Mouse (Mus musculus): ENCODE results near the gene Npr2. TPM values are rescaled to one million over a fixed set of nuclear protein-coding genes. Genes with fewer than 3 reads are reported as not detected.

The Npr2 gene
- polyA plus RNA-seq, 1 experiment from 2014 or later = 0.80 TPM

GRCm38 (mm10) chr4:43675608-43676007, 43.9 kb downstream of the Npr2 start:
- H3K9ac ChIP-seq = no peak overlapping the region
- WGBS (ENCODE audit: insufficient replicate concordance) = 49% methylated on average over 4 of the region's 4 CpGs
- no peak overlapping the region for H3K27ac ChIP-seq
- H3K4me2 ChIP-seq = no peak overlapping the region
- H3K4me3 ChIP-seq (replicated peaks) = no peak overlapping the region
- no peaks in the 10 kb centered on the region; the same call in 1 of the 2 replicates for H3K4me1 ChIP-seq (replicated peaks)
- H3K9me3 ChIP-seq (replicated peaks) = no peaks in the 10 kb centered on the region
- ATAC-seq (ENCODE audit: low read depth) = no peak
- DNase-seq = no peak
- no peaks in the 10 kb centered on the region for H3K36me3 ChIP-seq
- H3K27me3 ChIP-seq = peaks cover 4% of the 10 kb centered on the region; the same call in 1 of the 2 replicates

- DNase-seq = no peak
- 80% methylated on average over 6 of the region's 6 CpGs for WGBS (ENCODE audit: insufficient replicate concordance)
These were observed 46.8 kb downstream of the Npr2 start for GRCm38 (mm10) chr4:43678541-43678940.

GRCm38 (mm10) chr4:43679416-43680043, 47.8 kb downstream of the Npr2 start:
- H3K4me2 ChIP-seq = no peak overlapping the region
- no peak overlapping the region for H3K9ac ChIP-seq
- no peaks in the 10 kb centered on the region for H3K36me3 ChIP-seq
- H3K27ac ChIP-seq = no peak overlapping the region
- no peaks in the 10 kb centered on the region; the same call in 1 of the 2 replicates for H3K4me1 ChIP-seq (replicated peaks)
- no peak overlapping the region for H3K4me3 ChIP-seq (replicated peaks)
- WGBS (ENCODE audit: insufficient replicate concordance) = 73% methylated on average over 7 of the region's 7 CpGs
- ATAC-seq (ENCODE audit: low read depth) (no peak), DNase-seq (no peak)
- no peaks in the 10 kb centered on the region for H3K9me3 ChIP-seq (replicated peaks)
- no peaks in the 10 kb centered on the region for H3K27me3 ChIP-seq

More at GRCm38 (mm10) chr4:43678541-43678940, 46.8 kb downstream of the Npr2 start:
- Histone ChIP-seq H3K9ac (no peak overlapping the region), H3K9me3 (replicated peaks) (no peaks in the 10 kb centered on the region), H3K4me1 (replicated peaks) (no peaks in the 10 kb centered on the region; the same call in 1 of the 2 replicates), H3K27ac (no peak overlapping the region), H3K27me3 (no peaks in the 10 kb centered on the region), H3K4me3 (replicated peaks) (no peak overlapping the region), H3K36me3 (no peaks in the 10 kb centered on the region), H3K4me2 (no peak overlapping the region)
- no peak for ATAC-seq (ENCODE audit: low read depth)

- no peak overlapping the region for H3K9ac ChIP-seq
- no peak overlapping the region for H3K27ac ChIP-seq
- 83% methylated on average over 17 of the region's 17 CpGs for WGBS (ENCODE audit: insufficient replicate concordance)
- H3K27me3 ChIP-seq = no peaks in the 10 kb centered on the region
- no peaks in the 10 kb centered on the region for H3K36me3 ChIP-seq
- H3K4me2 ChIP-seq = no peak overlapping the region
- no peak overlapping the region for H3K4me3 ChIP-seq (replicated peaks)
- H3K4me1 ChIP-seq (replicated peaks) = peaks cover 26% of the 10 kb centered on the region
- no peaks in the 10 kb centered on the region for H3K9me3 ChIP-seq (replicated peaks)
- DNase-seq (no peak), ATAC-seq (ENCODE audit: low read depth) (no peak)
These were observed 58.3 kb downstream of the Npr2 start for GRCm38 (mm10) chr4:43690021-43690420.

- H3K4me2 ChIP-seq = no peak overlapping the region
- no peak overlapping the region for H3K27ac ChIP-seq
- WGBS (ENCODE audit: insufficient replicate concordance) = 62% methylated on average over 5 of the region's 5 CpGs
- H3K27me3 ChIP-seq = no peaks in the 10 kb centered on the region
- DNase-seq (no peak), ATAC-seq (ENCODE audit: low read depth) (no peak)
- H3K36me3 ChIP-seq = no peaks in the 10 kb centered on the region
- H3K9me3 ChIP-seq (replicated peaks) = no peaks in the 10 kb centered on the region
- H3K9ac ChIP-seq = no peak overlapping the region
- peaks cover 35% of the 10 kb centered on the region for H3K4me1 ChIP-seq (replicated peaks)
- no peak overlapping the region for H3K4me3 ChIP-seq (replicated peaks)
These were observed 59.3 kb downstream of the Npr2 start for GRCm38 (mm10) chr4:43691026-43691425.

- H3K4me2 ChIP-seq = no peak overlapping the region
- H3K4me1 ChIP-seq (replicated peaks) = peaks cover 35% of the 10 kb centered on the region
- H3K27me3 ChIP-seq = peaks cover 10% of the 10 kb centered on the region
- no peaks in the 10 kb centered on the region for H3K36me3 ChIP-seq
- no peak for DNase-seq
- peak; percentile 50 for ATAC-seq (ENCODE audit: low read depth)
- H3K9ac ChIP-seq = no peak overlapping the region
- no peaks in the 10 kb centered on the region for H3K9me3 ChIP-seq (replicated peaks)
- no peak overlapping the region for H3K27ac ChIP-seq
- no peak overlapping the region for H3K4me3 ChIP-seq (replicated peaks)
- WGBS (ENCODE audit: insufficient replicate concordance) = 17% methylated on average over 5 of the region's 5 CpGs
These were observed 62.1 kb downstream of the Npr2 start for GRCm38 (mm10) chr4:43693806-43694241.

- no peaks in the 10 kb centered on the region for H3K9me3 ChIP-seq (replicated peaks)
- H3K4me2 ChIP-seq = no peak overlapping the region
- H3K4me3 ChIP-seq (replicated peaks) = no peak overlapping the region
- H3K27me3 ChIP-seq = peaks cover 10% of the 10 kb centered on the region
- no peak for DNase-seq
- peak; percentile 40; the same call in 1 of the 2 replicates for ATAC-seq (ENCODE audit: low read depth)
- no peak overlapping the region for H3K9ac ChIP-seq
- no peak overlapping the region; the same call in 1 of the 2 replicates for H3K27ac ChIP-seq
- H3K4me1 ChIP-seq (replicated peaks) = peaks cover 35% of the 10 kb centered on the region
- H3K36me3 ChIP-seq = no peaks in the 10 kb centered on the region
- 30% methylated on average over 1 of the region's 1 CpGs for WGBS (ENCODE audit: insufficient replicate concordance)
These were observed 62.9 kb downstream of the Npr2 start for GRCm38 (mm10) chr4:43694439-43695248.

GRCm38 (mm10) chr4:43695249-43695671, 63.5 kb downstream of the Npr2 start:
- Histone ChIP-seq H3K9me3 (replicated peaks) (no peaks in the 10 kb centered on the region), H3K4me1 (replicated peaks) (peaks cover 35% of the 10 kb centered on the region), H3K9ac (no peak overlapping the region), H3K4me2 (no peak overlapping the region), H3K4me3 (replicated peaks) (no peak overlapping the region), H3K27ac (no peak overlapping the region), H3K27me3 (peaks cover 10% of the 10 kb centered on the region), H3K36me3 (no peaks in the 10 kb centered on the region)
- WGBS (ENCODE audit: insufficient replicate concordance) = 29% methylated on average over 9 of the region's 9 CpGs
- ATAC-seq (ENCODE audit: low read depth) = 0 out of 2 replicates have a peak, but pooled peaks have one; percentile 50
- no peak for DNase-seq

- DNase-seq (no peak), ATAC-seq (ENCODE audit: low read depth) (no peak)
- 87% methylated on average over 13 of the region's 13 CpGs for WGBS (ENCODE audit: insufficient replicate concordance)
- Histone ChIP-seq H3K36me3 (no peaks in the 10 kb centered on the region), H3K9ac (no peak overlapping the region), H3K9me3 (replicated peaks) (no peaks in the 10 kb centered on the region), H3K4me2 (no peak overlapping the region), H3K27me3 (peaks cover 14% of the 10 kb centered on the region), H3K4me3 (replicated peaks) (no peak overlapping the region), H3K27ac (no peak overlapping the region), H3K4me1 (replicated peaks) (peaks cover 35% of the 10 kb centered on the region)
These were observed 64.8 kb downstream of the Npr2 start for GRCm38 (mm10) chr4:43696561-43696960.

- ATAC-seq (ENCODE audit: low read depth) (no peak), DNase-seq (no peak)
- H3K36me3 ChIP-seq = no peaks in the 10 kb centered on the region
- WGBS (ENCODE audit: insufficient replicate concordance) = 77% methylated on average over 6 of the region's 6 CpGs
- no peak within 1 kb of the TSS for H3K4me2 ChIP-seq
- no peak within 1 kb of the TSS for H3K4me3 ChIP-seq (replicated peaks)
- no peaks in the 10 kb centered on the region for H3K9me3 ChIP-seq (replicated peaks)
- no peak within 1 kb of the TSS for H3K27ac ChIP-seq
- peaks cover 14% of the 10 kb centered on the region for H3K27me3 ChIP-seq
- peaks cover 2% of the 10 kb centered on the region for H3K4me1 ChIP-seq (replicated peaks)
- no peak within 1 kb of the TSS for H3K9ac ChIP-seq
These were observed 69.0 kb downstream of the Npr2 start, which contains the start of gene Olfr70 for GRCm38 (mm10) chr4:43700707-43701106. Olfr70 (minus strand) TSS chr4:43700807.
